Mouse (Mus musculus) frontal cortex, adult 2 months (tissue): ENCODE data around the gene Nrde2. TPM values are rescaled to one million over a fixed set of nuclear protein-coding genes. Genes with fewer than 3 reads are reported as not detected.

ENCODE experiments used
- DNase-seq, 2 experiments: peaks; one replicate each; pipeline ENCODE4 v3.0.0; 2022; ENCODE audit warnings: low spot score in 1 of 2; ENCODE audit errors: extremely low spot score in 1 of 2
- polyA plus RNA-seq: library from polyadenylated mRNA; depleted of rRNA; stranded (reverse); fragments of >200 nt; gene quantifications from 2 replicates; pipeline ENCODE4 v1.2.3, GENCODE M21; 2012

Gene Nrde2
- polyA plus RNA-seq, 1 experiment: 14.9 TPM

DNA sequence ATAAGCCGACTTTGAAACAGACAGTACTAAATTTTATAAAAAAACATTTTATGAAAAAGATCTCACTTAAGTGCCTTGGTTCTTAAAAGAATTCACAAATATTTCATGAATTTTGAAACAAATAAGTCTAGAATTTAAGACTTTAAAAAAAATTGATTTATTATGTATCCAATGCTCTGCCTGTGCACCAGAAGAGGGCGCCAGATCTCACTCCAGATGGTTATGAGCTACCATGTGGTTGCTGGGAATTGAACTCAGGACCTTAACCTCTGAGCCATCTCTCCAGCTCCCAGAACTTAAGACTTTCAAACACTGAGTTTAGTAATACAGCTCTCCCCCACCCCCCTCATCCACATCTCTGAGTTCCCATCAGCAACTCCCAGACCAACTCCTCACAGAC, 23.2 kb upstream of the Nrde2 start:
- DNase-seq: no peak

GRCm38 (mm10) chr12:100180802-100181201, 21.3 kb upstream of the Nrde2 start:
- DNase-seq: no peak

DNA sequence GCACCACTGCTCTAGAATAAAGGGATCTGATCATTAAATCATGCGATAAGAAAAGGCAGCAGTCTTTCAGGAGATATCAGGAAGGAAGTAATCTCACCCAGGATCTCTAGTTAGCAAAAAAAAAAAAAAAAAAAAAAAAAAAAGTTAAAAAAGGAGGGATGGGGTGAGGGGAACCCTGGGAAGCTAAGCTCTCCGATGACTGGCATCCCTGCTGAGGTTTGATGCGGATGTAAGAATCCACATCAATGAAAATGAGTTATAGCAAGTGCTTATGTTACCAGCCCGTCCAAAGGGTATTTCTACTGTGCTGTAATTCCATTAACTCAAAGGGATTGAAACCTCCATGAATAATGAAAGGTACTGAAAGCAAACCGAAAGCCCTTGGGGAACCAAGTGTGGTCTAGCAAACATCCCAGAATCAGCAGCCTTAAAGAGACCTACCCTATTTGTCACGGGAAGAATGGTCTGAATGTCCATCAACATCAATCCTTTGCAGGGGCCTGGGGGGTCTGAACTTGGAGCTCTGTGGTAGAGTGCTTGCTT, 19.5 kb upstream of the Nrde2 start:
- DNase-seq: no peak

- DNase-seq: no peak
These were observed 17.1 kb upstream of the Nrde2 start for GRCm38 (mm10) chr12:100176469-100177056.

- no peak for DNase-seq
These were observed 13.0 kb upstream of the Nrde2 start for GRCm38 (mm10) chr12:100172481-100172880.

GRCm38 (mm10) chr12:100167931-100168871, 8.7 kb upstream of the Nrde2 start:
- DNase-seq: no peak

- no peak for DNase-seq
These were observed 8.0 kb upstream of the Nrde2 start for GRCm38 (mm10) chr12:100167502-100167901.

DNA sequence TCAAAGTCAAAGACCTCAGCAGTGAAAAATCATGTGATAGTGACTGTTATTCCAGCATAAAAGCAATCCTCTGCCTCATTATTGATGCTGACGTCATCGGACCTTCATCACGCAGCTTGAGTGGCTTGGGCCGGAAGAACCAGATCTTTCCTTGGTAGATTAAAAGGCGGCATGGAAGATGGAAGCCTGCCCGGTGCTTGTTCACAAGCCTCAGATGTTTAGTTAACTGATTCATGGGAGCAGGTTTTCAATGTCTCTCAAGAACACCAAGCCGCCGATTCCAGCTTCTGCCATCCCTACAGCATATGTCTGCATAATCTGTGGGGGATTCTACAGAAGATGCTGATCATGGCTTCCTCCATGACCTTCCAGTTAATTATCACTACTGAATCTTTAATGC, 7.5 kb upstream of the Nrde2 start:
- peak in 1 of 2 experiments; percentile 48 for DNase-seq

DNA sequence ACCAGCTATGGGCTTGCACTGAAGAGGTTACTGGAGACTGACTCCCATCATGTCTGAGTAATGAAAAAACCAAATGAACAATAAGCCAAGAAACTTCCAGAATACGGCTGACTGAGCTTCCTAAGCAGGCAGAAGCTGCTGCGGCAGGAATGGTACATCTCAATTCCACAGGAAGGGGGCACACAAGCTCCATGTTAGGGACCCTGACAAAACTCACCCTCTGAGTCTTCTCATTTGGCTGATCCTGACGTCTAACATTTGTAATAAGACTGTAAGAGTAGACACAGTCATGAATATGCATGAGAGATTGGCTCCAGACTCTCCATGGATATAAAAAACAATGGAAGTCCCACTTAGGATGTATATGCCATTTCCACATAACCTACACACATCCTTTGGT, 6.7 kb upstream of the Nrde2 start:
- DNase-seq: peak; percentile 54 to 83

- DNase-seq: no peak
These were observed 5.6 kb upstream of the Nrde2 start for GRCm38 (mm10) chr12:100164991-100165500.

DNA sequence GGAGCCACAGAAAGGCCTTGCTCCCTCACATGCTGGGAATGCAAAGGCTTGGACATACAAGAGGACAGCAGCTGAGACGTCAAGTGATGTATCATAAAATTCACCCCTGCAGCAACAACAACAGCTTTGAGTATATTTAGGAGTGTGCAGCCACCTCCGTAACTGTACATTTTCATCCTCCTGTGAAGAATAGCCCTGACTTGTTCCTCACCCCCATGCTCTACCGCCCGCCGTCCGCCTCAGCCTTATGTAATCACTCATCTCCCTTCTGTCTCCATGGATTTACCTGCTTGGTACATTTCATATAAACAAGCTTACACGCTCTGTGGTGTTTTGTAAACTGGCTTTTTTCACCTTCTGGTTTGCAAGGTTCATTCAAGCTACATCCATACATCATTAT, 7.0 kb downstream of the Nrde2 start:
- peak; percentile 47 to 62 for DNase-seq

DNA sequence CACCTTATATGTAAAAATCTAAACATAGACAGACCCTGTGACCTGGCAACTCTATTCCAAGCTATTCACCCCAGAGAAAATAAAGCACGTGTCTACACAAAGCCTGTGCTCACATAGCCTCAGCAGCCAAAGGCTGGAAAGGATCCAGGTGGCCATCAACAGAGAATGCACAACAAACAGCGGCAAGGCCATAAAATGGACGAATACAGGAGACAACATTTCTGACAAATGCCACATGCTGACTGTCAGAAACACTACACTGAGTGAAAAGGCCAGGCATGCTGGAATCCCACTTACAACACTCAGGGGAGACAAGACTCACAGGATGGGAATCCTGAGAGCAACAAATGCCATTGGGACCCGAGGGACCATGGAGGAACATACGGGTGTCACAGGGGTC, 15.2 kb downstream of the Nrde2 start:
- no peak for DNase-seq

DNA sequence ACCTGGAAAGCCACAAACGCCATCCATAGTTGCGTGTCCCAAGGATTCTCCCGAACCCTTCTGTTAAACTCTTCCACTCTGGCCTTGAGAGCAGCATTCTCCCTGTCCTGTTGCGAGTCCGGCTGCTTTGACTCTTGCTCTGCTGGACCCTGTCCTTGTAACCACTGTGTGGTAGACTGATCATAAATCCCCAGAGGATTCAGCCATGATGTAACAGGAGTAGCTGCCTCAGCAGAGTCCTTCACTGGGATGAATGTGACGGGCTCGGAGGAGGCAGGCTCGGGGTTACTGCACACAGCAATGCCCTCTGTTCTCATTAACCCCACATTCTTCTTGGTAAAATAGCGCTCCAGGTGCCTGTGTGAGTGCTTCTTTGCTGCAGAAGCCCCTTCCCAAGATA, 15.7 kb downstream of the Nrde2 start:
- no peak for DNase-seq

- DNase-seq: no peak
These were observed 16.5 kb downstream of the Nrde2 start for GRCm38 (mm10) chr12:100142848-100143523.

GRCm38 (mm10) chr12:100135117-100135516, 24.3 kb downstream of the Nrde2 start:
- no peak for DNase-seq

GRCm38 (mm10) chr12:100134395-100134936, 25.0 kb downstream of the Nrde2 start:
- no peak for DNase-seq

GRCm38 (mm10) chr12:100131655-100132054, 27.8 kb downstream of the Nrde2 start:
- peak; percentile 48 to 86 for DNase-seq

- DNase-seq: no peak
These were observed 28.3 kb downstream of the Nrde2 start for GRCm38 (mm10) chr12:100131167-100131566.

DNA sequence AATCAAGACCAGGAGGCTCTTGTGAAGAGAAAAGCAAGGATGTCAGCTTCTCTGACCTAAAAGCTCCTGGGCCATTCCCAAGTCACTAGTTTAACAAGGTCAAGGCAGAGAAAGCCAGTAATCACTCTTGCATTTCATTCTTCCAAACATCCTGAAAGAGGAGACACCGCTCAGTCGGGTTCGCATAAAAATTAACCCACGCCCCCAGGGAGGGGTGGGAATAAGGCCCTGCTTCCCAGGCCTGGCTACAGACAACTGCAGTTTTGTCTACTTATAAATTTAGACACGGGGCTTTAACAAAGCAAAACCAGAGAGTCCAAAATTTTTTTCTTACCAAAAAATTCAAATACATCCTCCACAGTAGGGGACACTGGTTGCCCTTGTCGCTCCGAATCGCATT, 30.5 kb downstream of the Nrde2 start:
- DNase-seq: no peak

DNA sequence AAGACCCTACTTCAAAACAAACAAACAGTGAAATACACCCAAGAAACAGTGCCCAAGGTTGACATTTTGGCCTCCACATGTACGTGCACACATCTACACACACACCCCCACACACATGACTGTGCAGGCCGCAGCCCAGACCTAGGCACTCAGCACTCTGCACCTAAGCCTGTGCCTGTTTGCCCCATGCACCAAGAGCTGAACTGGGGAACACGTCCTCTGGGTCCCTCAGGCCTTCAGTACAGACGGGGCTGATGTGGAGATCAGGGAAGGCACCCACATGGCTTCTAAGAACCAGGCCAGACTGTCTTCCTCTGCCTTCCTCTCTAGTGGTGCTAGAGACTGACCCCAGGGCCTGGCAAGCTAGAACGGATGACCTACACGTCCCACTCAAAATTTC, 30.9 kb downstream of the Nrde2 start:
- no peak for DNase-seq
